Mouse (Mus musculus) ovary, postnatal 10 days (tissue): ENCODE measurements around the gene Gdf7.

ENCODE experiments used
- DNase-seq: peaks from one replicate; pipeline ENCODE4 v3.0.0; 2022; ENCODE audit warnings: low spot score

Gdf7 gene

GRCm38 (mm10) chr12:8297586-8298214 lies 4.1 kb downstream of the Gdf7 start:
- DNase-seq = no peak

DNA sequence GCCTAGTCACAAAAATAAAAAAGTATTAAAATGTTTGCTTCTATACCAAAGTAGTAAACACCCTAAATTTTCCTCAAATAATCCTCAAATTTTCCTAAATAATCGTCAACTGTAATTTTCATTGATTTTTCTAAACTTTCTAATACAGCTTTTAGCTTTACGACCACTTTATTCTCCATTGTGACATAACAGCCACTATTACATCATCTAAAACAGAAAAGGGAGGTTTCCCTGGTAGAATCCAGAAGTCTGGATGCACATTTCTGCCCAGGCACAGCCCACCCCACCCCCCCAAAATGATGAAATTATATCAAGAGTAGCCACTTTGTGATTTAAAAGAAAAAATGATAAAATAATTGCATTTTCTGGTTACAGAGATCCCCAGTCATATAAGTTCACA lies 5.6 kb downstream of the Gdf7 start:
- no peak for DNase-seq

DNA sequence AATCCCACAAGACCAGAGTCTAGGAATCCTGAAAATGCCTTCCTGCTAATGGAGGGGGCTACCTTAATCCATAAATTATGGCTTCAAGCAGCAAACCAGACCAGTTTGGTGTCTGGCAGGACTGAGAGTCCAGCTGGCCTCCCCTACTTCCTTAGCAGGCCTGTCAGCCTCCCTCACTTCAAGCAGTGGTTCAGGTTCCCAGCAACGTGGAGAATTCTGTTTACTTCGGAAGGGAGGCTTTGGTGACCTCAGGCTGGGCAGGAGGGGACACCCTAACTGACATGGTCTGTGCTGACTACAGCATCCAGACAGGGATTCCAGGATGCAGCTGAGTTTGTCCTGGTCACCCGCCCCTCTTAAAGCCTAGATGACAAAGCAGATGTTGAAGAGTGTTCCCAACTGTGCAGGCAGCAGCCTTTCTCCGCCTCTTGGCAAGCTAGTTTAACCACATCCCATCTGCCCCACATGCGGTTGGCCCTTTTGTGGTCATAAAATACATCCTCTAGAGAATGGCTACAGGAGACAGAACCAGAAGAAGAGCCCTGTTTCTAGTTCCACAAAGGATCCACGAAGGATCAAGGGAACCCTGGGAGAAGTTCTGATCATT lies 6.3 kb downstream of the Gdf7 start:
- DNase-seq = no peak

DNA sequence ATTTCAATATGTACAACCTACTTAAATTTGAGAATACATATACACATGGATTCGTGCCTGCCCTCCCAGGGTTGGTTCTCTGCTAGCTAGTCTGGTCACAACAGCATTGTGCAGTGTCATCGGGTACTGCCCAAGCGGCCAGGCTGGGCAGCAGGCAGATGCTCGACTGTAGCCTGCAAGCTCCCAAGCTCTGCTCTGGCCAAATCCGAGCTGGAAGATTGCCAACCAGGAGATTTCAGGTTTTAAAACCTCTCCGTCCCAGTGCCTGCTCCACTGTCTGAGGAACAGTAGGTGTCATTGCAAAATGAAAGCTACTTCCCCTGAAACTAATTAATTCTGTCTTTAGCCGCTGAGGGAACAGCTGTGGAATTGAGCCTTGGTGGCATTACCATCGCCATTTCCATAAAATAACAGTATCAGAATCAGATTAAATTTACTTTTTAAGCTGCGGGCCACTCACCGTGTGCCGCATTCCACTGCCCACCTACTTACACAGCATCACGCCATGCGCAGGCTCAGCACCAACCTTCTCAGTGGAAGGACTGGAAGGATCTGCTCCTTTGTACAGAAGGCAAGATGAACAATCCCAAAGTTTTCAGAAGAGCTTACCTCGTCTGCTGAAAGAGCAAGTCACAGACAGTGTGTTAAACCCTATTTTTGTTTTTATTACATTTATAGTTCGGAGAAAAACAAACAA lies 10.4 kb downstream of the Gdf7 start:
- DNase-seq = no peak

DNA sequence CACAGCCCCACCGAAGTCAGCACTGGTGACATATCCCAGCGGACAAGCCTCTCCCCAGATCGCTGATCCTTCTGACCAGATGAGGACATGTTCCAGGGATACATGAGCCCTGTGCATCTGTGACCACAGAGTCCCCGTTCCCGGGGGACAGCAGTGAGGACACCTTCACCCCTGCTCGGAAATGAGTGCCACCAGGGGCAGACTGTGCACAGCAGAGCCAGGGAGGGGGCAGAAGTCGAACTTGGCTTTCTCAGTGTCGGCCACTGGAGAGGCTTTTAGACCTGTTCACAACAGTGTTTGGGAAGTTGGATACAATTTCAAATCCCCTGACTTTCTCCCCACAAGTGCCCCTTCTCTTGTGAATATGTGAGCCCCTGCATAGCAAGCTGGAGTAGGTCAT lies 12.3 kb downstream of the Gdf7 start:
- no peak for DNase-seq

DNA sequence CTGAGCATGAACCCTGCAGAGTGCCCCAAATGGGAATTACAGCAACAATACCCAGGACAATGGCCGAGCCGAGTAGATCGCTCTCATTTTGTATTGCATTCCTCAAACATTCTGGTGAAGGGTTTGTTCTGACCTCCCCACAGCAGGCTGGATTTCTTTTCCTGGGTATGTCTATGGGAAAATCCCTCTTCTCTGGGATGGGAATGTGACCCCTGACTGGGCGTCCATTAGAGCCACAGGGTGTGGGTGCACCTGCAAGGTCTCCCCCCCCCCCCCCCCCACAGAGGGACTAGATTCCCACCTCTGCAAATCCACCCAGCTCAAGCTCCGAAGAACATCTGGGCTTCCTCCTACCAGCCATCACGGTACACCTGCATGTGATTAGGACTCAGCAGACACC lies 12.7 kb downstream of the Gdf7 start:
- DNase-seq = no peak

GRCm38 (mm10) chr12:8287970-8288369 lies 13.8 kb downstream of the Gdf7 start:
- no peak for DNase-seq

DNA sequence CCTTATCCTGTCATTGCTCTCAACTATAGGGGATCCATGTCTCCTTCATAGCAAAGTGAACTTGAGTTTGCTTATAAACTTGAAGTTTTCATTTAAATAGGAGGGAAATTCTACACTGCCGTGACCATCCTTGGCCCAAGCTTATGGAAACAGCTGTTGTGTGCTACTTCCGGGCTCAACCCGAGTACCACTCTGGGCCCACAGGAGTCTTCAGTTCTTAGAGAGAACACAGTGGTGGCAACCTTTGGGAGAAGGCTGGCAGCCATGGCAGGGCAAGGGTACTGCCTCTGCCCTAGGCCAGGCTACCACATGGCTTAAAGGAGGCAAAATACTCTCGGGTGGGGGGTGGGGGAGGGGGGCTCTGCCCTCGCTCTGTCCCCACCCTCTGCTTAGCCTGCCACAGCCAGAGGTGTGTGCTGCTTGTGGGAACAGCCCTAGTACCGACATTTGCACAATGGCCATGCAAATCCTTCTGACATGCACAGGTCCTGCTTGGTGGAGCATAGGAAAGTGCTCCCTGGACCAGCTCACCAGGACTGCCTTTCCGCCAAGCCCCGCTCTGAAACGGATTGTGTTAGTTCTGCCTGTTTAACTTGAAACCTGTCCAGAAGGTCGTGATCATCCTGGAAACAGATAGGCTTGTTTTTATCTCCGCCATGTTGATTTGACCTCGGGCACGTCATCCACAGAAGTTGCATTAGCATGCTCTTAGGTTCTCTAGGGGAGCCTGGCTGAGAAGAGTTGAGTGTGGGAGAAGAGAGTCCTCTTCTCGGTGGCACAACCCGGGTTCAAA lies 20.3 kb downstream of the Gdf7 start:
- DNase-seq = no peak

DNA sequence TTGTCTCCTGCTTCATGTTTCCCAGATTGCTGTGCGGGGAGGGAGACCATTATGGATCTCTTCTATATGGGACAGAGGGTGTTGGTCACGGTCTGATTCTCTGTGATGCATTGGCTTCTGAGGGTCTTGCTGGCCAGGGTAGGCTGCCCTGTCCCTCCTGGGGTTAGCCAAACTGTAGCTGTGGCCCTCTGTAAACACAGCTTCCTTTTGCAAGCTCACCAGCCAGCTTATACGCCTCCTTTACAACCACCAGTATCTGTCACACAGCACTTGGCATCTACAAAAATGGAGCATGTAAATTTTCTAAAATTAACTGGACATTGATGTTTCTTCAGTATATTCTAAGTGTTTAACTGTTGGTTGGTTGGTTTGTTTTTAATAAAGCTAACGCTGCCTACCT lies 26.3 kb downstream of the Gdf7 start:
- no peak for DNase-seq

- no peak for DNase-seq
Measured at GRCm38 (mm10) chr12:8273471-8274171, 28.1 kb downstream of the Gdf7 start.

- DNase-seq = no peak
Measured at GRCm38 (mm10) chr12:8271405-8271804, 30.3 kb downstream of the Gdf7 start.

- no peak for DNase-seq
Measured at GRCm38 (mm10) chr12:8269627-8270026, 32.1 kb downstream of the Gdf7 start.

- DNase-seq = no peak
Measured at GRCm38 (mm10) chr12:8266311-8266710, 35.4 kb downstream of the Gdf7 start.

DNA sequence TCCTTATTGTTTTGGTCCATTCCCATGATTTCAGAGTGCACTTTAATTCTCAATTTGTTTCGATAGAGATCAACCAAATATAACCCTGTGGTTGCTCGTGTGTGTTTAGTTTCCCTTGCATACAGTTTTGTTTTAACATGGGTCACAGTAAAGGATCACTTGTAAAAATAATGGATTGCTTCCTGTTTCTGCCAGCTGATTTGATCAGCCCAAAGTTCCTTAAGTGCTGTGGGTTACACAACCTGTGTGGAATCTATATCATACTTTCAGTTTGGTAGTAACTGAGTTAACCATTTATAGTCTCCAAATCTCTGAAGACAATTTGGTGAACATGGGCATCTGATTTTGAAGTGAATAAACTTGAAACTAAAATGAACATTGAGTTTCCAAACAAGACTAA lies 41.5 kb downstream of the Gdf7 start:
- DNase-seq = no peak
